Mouse (Mus musculus): ENCODE measurements around the gene Yars.
A peak's percentile ranks its signal among the peaks of the same experiment; 100 is the strongest.

Gene Yars

GRCm38 (mm10) chr4:129227985-129228381, 38.4 kb downstream of the Yars start:
- DNase-seq (ENCODE audit: low spot score in 2 of 2): no peak

GRCm38 (mm10) chr4:129230926-129231325, 41.4 kb downstream of the Yars start:
- no peak for DNase-seq (ENCODE audit: low spot score in 2 of 2)

- DNase-seq (ENCODE audit: low spot score in 2 of 2): peak; percentile 87 to 89
Measured at GRCm38 (mm10) chr4:129231594-129232450, 42.3 kb downstream of the Yars start.

- DNase-seq (ENCODE audit: low spot score in 2 of 2): peak in 1 of 2 experiments; percentile 61
Measured at GRCm38 (mm10) chr4:129232561-129233360, 43.2 kb downstream of the Yars start.

GRCm38 (mm10) chr4:129234488-129234887, 44.9 kb downstream of the Yars start:
- no peak for DNase-seq (ENCODE audit: low spot score in 2 of 2)

- DNase-seq (ENCODE audit: low spot score in 2 of 2): no peak
Measured at GRCm38 (mm10) chr4:129235147-129235546, 45.6 kb downstream of the Yars start.

- no peak for DNase-seq (ENCODE audit: low spot score in 2 of 2)
Measured at GRCm38 (mm10) chr4:129236236-129236813, 46.8 kb downstream of the Yars start.

- no peak for DNase-seq (ENCODE audit: low spot score in 2 of 2)
Measured at GRCm38 (mm10) chr4:129237843-129238441, 48.4 kb downstream of the Yars start.

- DNase-seq (ENCODE audit: low spot score in 2 of 2): no peak
Measured at GRCm38 (mm10) chr4:129238579-129239016, 49.0 kb downstream of the Yars start.

- peak in 1 of 2 experiments; percentile 78 for DNase-seq (ENCODE audit: low spot score in 2 of 2)
Measured at GRCm38 (mm10) chr4:129239075-129239474, 49.5 kb downstream of the Yars start.

- DNase-seq (ENCODE audit: low spot score in 2 of 2): no peak
Measured at GRCm38 (mm10) chr4:129241898-129242297, 52.3 kb downstream of the Yars start.

GRCm38 (mm10) chr4:129242327-129242726, 52.8 kb downstream of the Yars start:
- no peak for DNase-seq (ENCODE audit: low spot score in 2 of 2)

- DNase-seq (ENCODE audit: low spot score in 2 of 2): no peak
Measured at GRCm38 (mm10) chr4:129242761-129243160, 53.2 kb downstream of the Yars start.

GRCm38 (mm10) chr4:129244802-129245201, 55.2 kb downstream of the Yars start:
- no peak for DNase-seq (ENCODE audit: low spot score in 2 of 2)

- no peak for DNase-seq (ENCODE audit: low spot score in 2 of 2)
Measured at GRCm38 (mm10) chr4:129246360-129247301, 57.1 kb downstream of the Yars start.

- no peak for DNase-seq (ENCODE audit: low spot score in 2 of 2)
Measured at GRCm38 (mm10) chr4:129247381-129248242, 58.1 kb downstream of the Yars start.

GRCm38 (mm10) chr4:129248243-129248767, 58.7 kb downstream of the Yars start:
- DNase-seq (ENCODE audit: low spot score in 2 of 2): no peak

- DNase-seq (ENCODE audit: low spot score in 2 of 2): no peak
Measured at GRCm38 (mm10) chr4:129249288-129249687, 59.7 kb downstream of the Yars start.

- DNase-seq (ENCODE audit: low spot score in 2 of 2): no peak
Measured at GRCm38 (mm10) chr4:129250759-129251481, 61.4 kb downstream of the Yars start.

All from urinary bladder, postnatal 36 days (tissue).